Mouse (Mus musculus) midbrain, embryonic 16.5 days (tissue): Measurements from ENCODE around the gene Gm26558. TPM values are rescaled to one million over a fixed set of nuclear protein-coding genes. Genes with fewer than 3 reads are reported as not detected.
A peak's percentile ranks its signal among the peaks of the same experiment; 100 is the strongest.

Experiments
- ATAC-seq: fragments of 200-750 bp; cut with Nextera tagmentation; 2 replicates; pipeline ENCODE4 v1.8.0; 2017; ENCODE audit warnings: moderate TSS enrichment
- H3K27ac ChIP-seq: fragments of 300-500 bp; sonication (generic); 2 replicates; pipeline ENCODE4 v1.5.1; 2014; ENCODE audit warnings: mild to moderate bottlenecking, low read length, mixed read lengths
- H3K27me3 ChIP-seq: fragments of 300-500 bp; sonication (generic); 2 replicates; pipeline ENCODE4 v1.6.1; 2014; ENCODE audit warnings: low read depth, low read length, mixed read lengths; ENCODE audit not compliant: control insufficient read depth, insufficient read depth
- H3K36me3 ChIP-seq: fragments of 300-500 bp; sonication (generic); 2 replicates; pipeline ENCODE4 v1.6.1; 2014; ENCODE audit warnings: mild to moderate bottlenecking, low read length, moderate library complexity, mixed read lengths; ENCODE audit not compliant: control insufficient read depth, insufficient read depth
- H3K4me1 ChIP-seq: fragments of 300-500 bp; sonication (generic); 2 replicates; pipeline ENCODE4 v1.6.1; 2014; ENCODE audit warnings: mild to moderate bottlenecking, low read length, mixed read lengths; ENCODE audit not compliant: control insufficient read depth, insufficient read depth
- H3K4me2 ChIP-seq: fragments of 300-500 bp; sonication (generic); 2 replicates; pipeline ENCODE4 v1.6.1; 2014; ENCODE audit warnings: mild to moderate bottlenecking, low read length, mixed read lengths
- H3K4me3 ChIP-seq: fragments of 300-500 bp; sonication (generic); 2 replicates; pipeline ENCODE4 v1.5.1; 2014; ENCODE audit warnings: low read depth, mild to moderate bottlenecking, low read length, moderate library complexity, mixed read lengths
- H3K9ac ChIP-seq: fragments of 300-500 bp; sonication (generic); 2 replicates; pipeline ENCODE4 v1.6.1; 2014; ENCODE audit warnings: low read depth, low read length, mixed read lengths
- H3K9me3 ChIP-seq: fragments of 300-500 bp; sonication (generic); replicated peaks from 2 replicates; pipeline ENCODE4 v1.6.1; 2014; ENCODE audit warnings: mild to moderate bottlenecking, low read length, mixed read lengths; ENCODE audit not compliant: control insufficient read depth, poor library complexity, severe bottlenecking
- WGBS: fragments of 180-500 bp; shearing (Covaris S2); extraction: QIAGEN DNeasy Blood & Tissue Kit; methylation state at CpG from one replicate; pipeline ENCODE4 v1.1.7; 2014; 5-methylcytosine and 5-hydroxymethylcytosine counted together
- polyA plus RNA-seq: library from polyadenylated mRNA; unstranded; fragments of >200 nt; fragmentation: Nextera tagmentation; extraction: Ambion mirVana; gene quantifications from 2 replicates; pipeline ENCODE4 v1.2.1, GENCODE M21; 2015

The Gm26558 gene
- polyA plus RNA-seq, 1 experiment from 2014 or later, result 3.5 TPM

DNA sequence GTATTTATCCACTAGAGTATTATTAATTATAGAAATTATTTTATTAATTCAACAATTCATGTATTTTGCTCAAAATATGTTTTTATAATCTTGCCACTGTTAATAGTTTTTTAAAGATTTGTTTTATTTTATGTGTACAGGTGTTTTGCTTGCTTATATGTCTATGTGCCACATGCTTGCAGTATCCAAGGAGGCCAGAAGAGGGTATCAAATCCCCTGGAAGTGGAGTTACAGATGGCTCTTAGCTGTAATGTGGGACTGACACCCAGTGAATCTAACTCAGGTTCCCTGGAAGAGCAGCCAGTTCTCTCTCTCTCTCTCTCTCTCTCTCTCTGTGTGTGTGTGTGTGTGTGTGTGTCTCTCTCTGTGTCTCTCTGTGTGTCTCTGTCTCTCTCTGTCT, 20.9 kb downstream of the Gm26558 start:
- Histone ChIP-seq H3K4me2 (no peak overlapping the region), H3K27ac (no peak overlapping the region), H3K4me1 (0 out of 2 replicates have a peak, but pooled peaks cover 6% of the 10 kb centered on the region), H3K27me3 (no peaks in the 10 kb centered on the region), H3K4me3 (no peak overlapping the region), H3K36me3 (no peaks in the 10 kb centered on the region), H3K9ac (no peak overlapping the region), H3K9me3 (no peaks in the 10 kb centered on the region)
- no peak for ATAC-seq

DNA sequence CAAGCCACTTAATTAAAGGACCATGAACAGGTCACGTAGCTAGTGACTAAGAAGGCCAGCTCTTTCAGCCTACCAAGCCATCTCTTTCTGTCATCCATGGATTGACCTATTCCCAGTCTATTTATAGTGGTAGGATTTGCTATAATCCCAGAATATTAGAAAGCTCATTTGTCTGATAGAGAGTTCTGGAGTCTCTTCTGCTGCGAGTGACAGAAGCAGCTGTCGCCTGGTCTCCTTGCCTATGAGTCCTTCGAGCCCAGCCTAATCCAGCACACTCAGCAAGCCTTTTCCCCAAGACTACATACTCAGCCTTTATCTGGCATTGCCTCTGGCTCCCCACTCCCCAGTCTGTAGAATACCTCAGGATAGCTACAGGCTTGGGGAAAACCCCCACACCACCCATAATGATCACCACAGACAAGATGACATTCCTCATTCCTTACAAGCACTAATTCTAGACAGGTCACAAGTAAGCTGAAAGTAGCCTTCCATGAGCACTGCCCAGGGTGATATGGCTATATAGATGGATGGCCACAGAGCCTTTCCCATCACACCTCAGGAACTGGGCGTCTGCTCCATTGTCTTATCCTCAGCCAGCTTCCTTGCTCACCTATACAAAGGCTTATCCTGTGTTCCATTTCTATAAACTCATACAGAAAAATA, 27.7 kb downstream of the Gm26558 start:
- H3K4me3 ChIP-seq, result no peak overlapping the region
- H3K9ac ChIP-seq, result no peak overlapping the region
- H3K27ac ChIP-seq, result no peak overlapping the region
- WGBS, result 87% methylated on average over 5 of the region's 5 CpGs
- no peaks in the 10 kb centered on the region for H3K9me3 ChIP-seq
- H3K4me2 ChIP-seq, result no peak overlapping the region
- ATAC-seq, result no peak
- peaks cover 8% of the 10 kb centered on the region for H3K4me1 ChIP-seq
- no peaks in the 10 kb centered on the region for H3K27me3 ChIP-seq
- H3K36me3 ChIP-seq, result no peaks in the 10 kb centered on the region

DNA sequence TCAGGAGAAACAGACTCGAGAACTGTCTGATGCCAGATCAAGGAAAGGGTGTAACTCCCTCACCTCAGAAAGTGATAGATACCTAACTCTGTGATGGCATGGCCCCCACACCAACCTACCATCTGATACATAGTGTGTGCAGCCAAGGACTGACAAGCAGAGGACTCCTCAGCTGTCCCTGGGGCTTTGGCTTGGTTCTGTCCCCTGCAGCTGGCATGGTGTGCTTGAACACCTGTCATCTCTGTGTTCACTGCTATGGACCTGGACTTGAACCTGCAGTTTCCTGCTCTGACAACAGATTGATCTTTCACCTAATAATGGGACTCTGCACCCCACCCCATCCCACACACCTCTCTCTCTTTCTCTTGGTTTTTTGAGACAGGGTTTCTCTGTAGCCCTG, 29.5 kb downstream of the Gm26558 start:
- WGBS, result 96% methylated on average over 1 of the region's 1 CpGs
- Histone ChIP-seq H3K4me1 (peaks cover 10% of the 10 kb centered on the region), H3K27ac (no peak overlapping the region), H3K9ac (no peak overlapping the region), H3K9me3 (no peaks in the 10 kb centered on the region), H3K4me2 (no peak overlapping the region), H3K27me3 (no peaks in the 10 kb centered on the region), H3K4me3 (no peak overlapping the region), H3K36me3 (no peaks in the 10 kb centered on the region)
- ATAC-seq, result no peak

DNA sequence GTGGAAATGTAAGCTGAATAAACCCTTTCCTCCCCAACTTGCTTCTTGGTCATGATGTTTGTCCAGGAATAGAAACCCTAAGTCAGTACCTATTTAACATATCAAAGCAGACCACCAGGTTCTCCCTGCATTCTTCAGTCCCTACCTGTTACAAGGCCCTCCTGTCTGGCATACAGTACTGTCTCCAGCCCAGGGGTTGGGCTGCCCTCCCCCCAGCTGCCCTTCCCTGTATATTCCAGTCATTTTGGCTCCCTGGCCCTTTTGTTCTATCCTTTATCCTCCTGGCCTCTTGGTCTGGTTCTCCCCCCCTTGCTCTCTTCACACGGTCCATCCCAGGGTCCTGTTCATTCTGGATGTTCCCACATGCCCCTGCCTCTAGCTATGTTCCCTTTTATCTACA, 30.6 kb downstream of the Gm26558 start:
- Histone ChIP-seq H3K27me3 (no peaks in the 10 kb centered on the region), H3K9ac (no peak overlapping the region), H3K9me3 (no peaks in the 10 kb centered on the region), H3K4me1 (peaks cover 10% of the 10 kb centered on the region), H3K4me2 (no peak overlapping the region), H3K36me3 (no peaks in the 10 kb centered on the region), H3K27ac (no peak overlapping the region), H3K4me3 (no peak overlapping the region)
- WGBS, result 84% methylated on average over 1 of the region's 1 CpGs
- no peak for ATAC-seq

DNA sequence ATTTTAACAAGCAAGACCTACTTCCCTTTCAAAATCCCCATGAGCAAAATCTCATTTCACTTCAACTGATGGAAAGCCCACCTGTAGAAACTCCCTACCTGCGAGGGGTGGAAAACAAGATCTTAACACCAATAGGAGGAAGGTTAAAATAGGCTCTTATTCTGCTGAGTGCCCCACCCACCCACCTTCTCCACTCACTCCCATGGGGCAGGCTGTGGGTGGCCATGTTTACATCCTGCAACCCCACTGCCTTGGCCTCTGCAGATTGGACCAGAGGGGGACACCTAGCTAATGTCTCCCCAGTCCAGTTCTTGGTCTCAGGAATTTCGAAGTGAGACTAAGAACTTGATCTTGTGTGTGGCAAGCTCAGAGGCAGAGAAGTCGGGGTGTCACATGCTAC, 32.0 kb downstream of the Gm26558 start:
- H3K4me1 ChIP-seq, result peaks cover 10% of the 10 kb centered on the region
- H3K9me3 ChIP-seq, result no peaks in the 10 kb centered on the region
- H3K27me3 ChIP-seq, result no peaks in the 10 kb centered on the region
- H3K36me3 ChIP-seq, result no peaks in the 10 kb centered on the region
- WGBS, result 72% methylated on average over 3 of the region's 3 CpGs
- peak overlapping the region; percentile 51 for H3K4me2 ChIP-seq
- ATAC-seq, result peak; percentile 40; the same call in 1 of the 2 replicates
- H3K27ac ChIP-seq, result peak overlapping the region; percentile 68; the same call in 1 of the 2 replicates
- no peak overlapping the region for H3K9ac ChIP-seq
- H3K4me3 ChIP-seq, result peak overlapping the region; percentile 31

DNA sequence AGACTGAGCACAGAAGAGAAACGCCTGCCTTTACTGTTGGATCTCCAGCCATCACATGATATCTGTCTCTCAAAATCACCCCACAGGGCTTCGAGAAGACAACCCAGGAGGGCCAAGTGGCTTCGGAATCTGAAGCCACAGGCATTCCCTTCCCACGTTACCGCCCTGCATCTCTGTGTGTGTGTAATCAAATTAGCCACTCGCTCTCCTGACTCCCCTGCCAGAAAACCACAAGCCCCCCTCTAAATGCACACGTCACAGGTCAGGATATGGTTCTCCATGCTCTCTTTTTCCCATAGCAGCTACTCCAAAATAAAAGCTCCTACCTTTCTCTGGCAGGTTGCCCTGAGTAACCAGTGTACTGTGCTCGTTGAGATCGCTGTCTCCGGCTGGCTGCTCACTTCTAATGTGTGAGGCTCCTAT, 32.6 kb downstream of the Gm26558 start:
- Histone ChIP-seq H3K9ac (peak overlapping the region; percentile 50), H3K27me3 (no peaks in the 10 kb centered on the region), H3K9me3 (no peaks in the 10 kb centered on the region), H3K4me2 (peak overlapping the region; percentile 51), H3K36me3 (no peaks in the 10 kb centered on the region), H3K4me1 (peaks cover 10% of the 10 kb centered on the region), H3K27ac (peak overlapping the region; percentile 68), H3K4me3 (peak overlapping the region; percentile 31)
- ATAC-seq, result peak; percentile 95
- 14% methylated on average over 10 of the region's 10 CpGs for WGBS

DNA sequence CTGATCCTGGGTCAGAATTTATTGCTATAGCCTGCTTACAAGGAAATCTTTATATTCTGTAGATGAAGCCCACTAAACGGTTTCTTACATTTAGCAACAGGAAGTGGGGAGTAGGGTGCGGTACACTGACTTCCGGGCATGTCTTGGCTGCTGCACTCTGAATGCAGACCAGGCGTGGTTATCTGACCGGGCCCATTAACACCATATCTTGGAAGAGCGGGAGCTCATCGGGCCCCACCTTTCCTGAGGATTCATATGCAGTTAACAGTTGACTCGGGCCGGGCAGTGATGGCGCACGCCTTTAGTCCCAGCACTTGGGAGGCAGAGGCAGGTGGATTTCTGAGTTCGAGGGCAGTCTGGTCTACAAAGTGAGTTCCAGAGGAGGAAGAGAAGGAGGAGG, 33.5 kb downstream of the Gm26558 start:
- H3K27me3 ChIP-seq, result no peaks in the 10 kb centered on the region
- H3K9ac ChIP-seq, result no peak overlapping the region
- no peak for ATAC-seq
- peaks cover 10% of the 10 kb centered on the region for H3K4me1 ChIP-seq
- no peak overlapping the region for H3K4me2 ChIP-seq
- H3K9me3 ChIP-seq, result no peaks in the 10 kb centered on the region
- H3K36me3 ChIP-seq, result no peaks in the 10 kb centered on the region
- no peak overlapping the region for H3K4me3 ChIP-seq
- no peak overlapping the region for H3K27ac ChIP-seq
- WGBS, result 94% methylated on average over 12 of the region's 12 CpGs

DNA sequence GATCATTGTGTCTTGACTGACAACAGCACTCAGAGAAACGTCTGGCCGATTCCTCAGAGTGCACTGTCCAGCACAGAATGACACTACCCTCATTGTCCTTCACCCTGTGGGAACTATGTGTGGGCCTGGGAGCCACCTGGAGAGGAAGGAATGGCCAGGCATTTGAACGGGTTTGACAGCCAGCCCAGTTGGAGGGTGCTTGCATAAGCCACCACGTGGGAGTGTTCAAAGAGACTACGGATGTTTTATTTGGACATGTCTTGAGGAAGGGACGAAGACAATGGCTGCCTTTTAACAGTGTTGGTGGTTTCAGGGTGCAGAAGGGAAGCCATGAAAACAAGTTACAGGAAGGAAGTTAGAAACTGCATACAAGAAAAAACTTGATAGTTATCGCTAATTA, 36.1 kb downstream of the Gm26558 start:
- Histone ChIP-seq H3K9ac (no peak overlapping the region), H3K4me2 (no peak overlapping the region), H3K27me3 (no peaks in the 10 kb centered on the region), H3K4me1 (peaks cover 10% of the 10 kb centered on the region), H3K9me3 (no peaks in the 10 kb centered on the region), H3K4me3 (no peak overlapping the region), H3K27ac (no peak overlapping the region), H3K36me3 (no peaks in the 10 kb centered on the region)
- 70% methylated on average over 7 of the region's 7 CpGs for WGBS
- ATAC-seq, result no peak

DNA sequence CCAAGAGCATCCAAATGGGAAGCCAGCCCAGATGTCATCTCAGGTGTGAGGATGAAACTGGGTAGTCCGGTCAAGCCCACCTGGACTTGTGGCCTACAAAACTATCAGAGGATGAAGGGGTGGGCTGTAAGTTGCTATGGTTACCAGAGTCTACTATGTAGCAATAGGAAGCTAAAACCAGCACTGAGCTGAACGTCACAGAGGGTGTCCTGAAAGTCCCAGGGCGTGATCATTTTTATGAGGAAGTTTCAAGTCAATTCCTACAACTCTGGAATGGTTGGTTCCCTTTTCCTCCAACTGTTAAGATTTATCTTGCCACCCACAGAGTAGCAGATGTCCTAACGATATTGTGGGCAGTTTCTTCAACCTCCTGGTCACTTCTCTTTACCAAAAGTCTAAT, 39.7 kb downstream of the Gm26558 start:
- no peak for ATAC-seq
- no peak overlapping the region for H3K9ac ChIP-seq
- WGBS, result 73% methylated on average over 4 of the region's 4 CpGs

More for the DNA sequence above, 39.7 kb downstream of the Gm26558 start:
- Histone ChIP-seq H3K4me3 (no peak overlapping the region), H3K4me1 (no peaks in the 10 kb centered on the region), H3K27ac (no peak overlapping the region), H3K9me3 (no peaks in the 10 kb centered on the region), H3K27me3 (no peaks in the 10 kb centered on the region), H3K4me2 (no peak overlapping the region), H3K36me3 (no peaks in the 10 kb centered on the region)
